Mouse (Mus musculus): ENCODE data around the gene Hdc. TPM values are rescaled to one million over a fixed set of nuclear protein-coding genes. Genes with fewer than 3 reads are reported as not detected.

Gene Hdc
- total and polyA plus RNA-seq, 3 experiments, result 2.8 to 5.5 TPM; not detected in 1

DNA sequence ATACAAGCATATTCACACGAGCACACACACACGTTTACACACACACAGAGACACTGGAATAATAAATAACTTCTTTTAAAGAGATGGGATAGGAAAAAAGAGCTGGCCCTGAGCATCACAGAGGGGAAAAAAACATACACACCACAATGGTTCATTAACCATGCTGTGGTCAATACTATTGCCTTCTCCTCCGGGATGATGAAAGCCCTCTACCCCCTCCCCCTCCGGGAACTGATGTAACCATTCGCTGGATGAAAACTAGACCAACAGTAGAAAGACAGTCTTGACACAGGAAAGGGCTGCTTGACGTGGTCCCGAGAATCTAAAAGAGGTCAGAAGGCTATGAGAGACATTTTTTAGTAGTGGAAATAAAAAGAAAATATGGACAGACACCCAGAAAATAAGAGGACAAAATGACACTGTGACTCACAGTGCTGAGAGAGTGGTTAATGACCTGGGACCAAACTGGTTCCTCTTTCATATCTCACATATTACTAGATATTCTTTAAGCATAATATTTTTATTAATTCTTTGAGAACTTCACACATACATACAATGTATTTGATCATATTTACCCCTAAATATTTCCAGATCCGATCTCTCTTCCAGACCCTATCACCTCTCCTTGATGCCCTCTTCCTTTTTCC, 67.7 kb downstream of the Hdc start:
- Histone ChIP-seq H3K4me3 (ENCODE audit: control insufficient read depth in 1 of 2, insufficient read depth in 1 of 2, low read depth in 2 of 2, low read length in 2 of 2) (no peak overlapping the region), H3K27me3 (ENCODE audit: control insufficient read depth in 1 of 2, insufficient read depth in 2 of 2, low read length in 2 of 2) (peaks cover 5 to 6% of the 10 kb centered on the region in 2 experiments; a peak in 3 of 4 replicates), H3K79me2 (ENCODE audit: control insufficient read depth, insufficient read depth, low read length, poor library complexity) (no peaks in the 10 kb centered on the region), H3K27ac (ENCODE audit: control insufficient read depth, low read depth, low read length) (no peak overlapping the region), H3K36me3 (ENCODE audit: control insufficient read depth in 1 of 2, insufficient read depth in 2 of 2, low read length in 2 of 2) (no peaks in the 10 kb centered on the region), H3K4me1 (ENCODE audit: control insufficient read depth in 1 of 2, insufficient read depth in 2 of 2, low read length in 2 of 2) (no peaks in the 10 kb centered on the region), H3K9me3 (replicated peaks; ENCODE audit: insufficient read depth, low read length) (no peaks in the 10 kb centered on the region), H3K9ac (ENCODE audit: control insufficient read depth, low read depth, low read length, poor library complexity, severe bottlenecking) (no peak overlapping the region)
- TF ChIP-seq MYC (IDR thresholded peaks at IDR 0.05; ENCODE audit: low read depth, low read length), result no peak
- TF ChIP-seq ZKSCAN1 (IDR thresholded peaks at IDR 0.05; ENCODE audit: low read depth, low read length), result no peak
- no peak for TF ChIP-seq RCOR1 (IDR thresholded peaks at IDR 0.05; ENCODE audit: low read depth, low read length)
- no peak for TF ChIP-seq HCFC1 (IDR thresholded peaks at IDR 0.05; ENCODE audit: low read depth, low read length)
- TF ChIP-seq MYB (IDR thresholded peaks at IDR 0.05; ENCODE audit: low read depth, low read length), result no peak
- TF ChIP-seq CTCF (IDR thresholded peaks at IDR 0.05 in 2 of 3, conservative IDR thresholded peaks at IDR 0.05 in 1 of 3; ENCODE audit: control insufficient read depth in 1 of 3, insufficient read depth in 1 of 3, low read depth in 2 of 3, low read length in 3 of 3, poor library complexity in 1 of 3, severe bottlenecking in 1 of 3), result no peak
- no peak for TF ChIP-seq POLR2AphosphoS5 (IDR thresholded peaks at IDR 0.05; ENCODE audit: borderline replicate concordance, low read depth, low read length)
- TF ChIP-seq MAFK (IDR thresholded peaks at IDR 0.05; ENCODE audit: borderline replicate concordance, low read depth, low read length), result no peak
- no peak for TF ChIP-seq MAZ (IDR thresholded peaks at IDR 0.05; ENCODE audit: low read depth, low read length)
- no peak for TF ChIP-seq CHD1 (IDR thresholded peaks at IDR 0.05; ENCODE audit: low read depth, low read length)
- no peak for DNase-seq (ENCODE audit: low read depth, low spot score)

DNA sequence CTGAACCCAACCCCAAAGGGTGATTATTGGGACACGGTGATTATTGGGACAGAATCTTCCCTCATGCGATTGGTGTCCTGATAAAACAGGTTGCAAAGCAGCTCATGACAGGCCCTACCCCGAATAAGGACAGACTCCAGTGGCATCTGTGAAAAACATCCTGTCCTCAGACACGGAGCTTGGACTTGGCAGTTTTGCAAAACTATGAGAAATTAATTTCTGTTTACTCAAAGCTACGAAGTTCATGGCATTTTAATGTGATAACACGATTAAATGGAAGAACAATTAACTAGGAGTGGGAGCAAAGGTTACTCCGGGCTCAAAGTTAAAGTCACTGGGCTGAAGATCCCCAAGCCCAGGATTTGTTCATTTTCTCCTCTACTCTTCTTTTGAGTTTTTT, 69.4 kb downstream of the Hdc start:
- H3K27ac ChIP-seq (ENCODE audit: control insufficient read depth, low read depth, low read length), result no peak overlapping the region
- TF ChIP-seq MAZ (IDR thresholded peaks at IDR 0.05; ENCODE audit: low read depth, low read length), result no peak
- TF ChIP-seq POLR2AphosphoS2 (IDR thresholded peaks at IDR 0.05; ENCODE audit: low read length), result no peak
- TF ChIP-seq TBP (IDR thresholded peaks at IDR 0.05; ENCODE audit: low read depth, low read length), result no peak
- TF ChIP-seq SIN3A (IDR thresholded peaks at IDR 0.05; ENCODE audit: low read length), result no peak
- no peak for TF ChIP-seq MEF2A (IDR thresholded peaks at IDR 0.05; ENCODE audit: extremely low read depth, insufficient replicate concordance, low read depth, low read length, poor library complexity, severe bottlenecking)
- no peak for TF ChIP-seq CTCF (IDR thresholded peaks at IDR 0.05 in 2 of 3, conservative IDR thresholded peaks at IDR 0.05 in 1 of 3; ENCODE audit: control insufficient read depth in 1 of 3, insufficient read depth in 1 of 3, low read depth in 2 of 3, low read length in 3 of 3, poor library complexity in 1 of 3, severe bottlenecking in 1 of 3)
- no peak for TF ChIP-seq MYC (IDR thresholded peaks at IDR 0.05; ENCODE audit: low read depth, low read length)
- no peak for TF ChIP-seq EP300 (IDR thresholded peaks at IDR 0.05; ENCODE audit: low read depth in 1 of 2, low read length in 2 of 2)
- no peak for TF ChIP-seq USF1 (IDR thresholded peaks at IDR 0.05; ENCODE audit: low read depth, low read length)
- no peak for TF ChIP-seq ZMIZ1 (IDR thresholded peaks at IDR 0.05; ENCODE audit: low read depth, low read length)
- H3K9me3 ChIP-seq (replicated peaks; ENCODE audit: insufficient read depth, low read length), result no peaks in the 10 kb centered on the region
- DNase-seq (ENCODE audit: low read depth, low spot score), result no peak
- H3K36me3 ChIP-seq (ENCODE audit: control insufficient read depth in 1 of 2, insufficient read depth in 2 of 2, low read length in 2 of 2), result no peaks in the 10 kb centered on the region
- H3K9ac ChIP-seq (ENCODE audit: control insufficient read depth, low read depth, low read length, poor library complexity, severe bottlenecking), result no peak overlapping the region
- H3K27me3 ChIP-seq (ENCODE audit: control insufficient read depth in 1 of 2, insufficient read depth in 2 of 2, low read length in 2 of 2), result peaks cover 4 to 8% of the 10 kb centered on the region in 2 experiments
- H3K4me1 ChIP-seq (ENCODE audit: control insufficient read depth in 1 of 2, insufficient read depth in 2 of 2, low read length in 2 of 2), result no peaks in the 10 kb centered on the region
- H3K79me2 ChIP-seq (ENCODE audit: control insufficient read depth, insufficient read depth, low read length, poor library complexity), result no peaks in the 10 kb centered on the region
- H3K4me3 ChIP-seq (ENCODE audit: control insufficient read depth in 1 of 2, insufficient read depth in 1 of 2, low read depth in 2 of 2, low read length in 2 of 2), result no peak overlapping the region
